Mouse (Mus musculus): ENCODE results near the gene Ttc21a.

- TF ChIP-seq CTCF (IDR thresholded peaks at IDR 0.05) (peak; percentile 71), EP300 (IDR thresholded peaks at IDR 0.05) (no peak)
Observed at GRCm38 (mm10) chr9:119890692-119891091, 46.7 kb upstream of the Ttc21a start.
